Mouse (Mus musculus) lung, adult 2 months (tissue): Measurements from ENCODE around the gene Setdb1. TPM values are rescaled to one million over a fixed set of nuclear protein-coding genes. Genes with fewer than 3 reads are reported as not detected.
"Not testable (repeated sequence)": the region's sequence is repeated elsewhere in the genome, so short reads cannot be mapped to it uniquely, and the experiment has no call there.

Experiments used
- DNase-seq: peaks from one replicate; pipeline ENCODE4 v3.0.0; 2022
- H3K4me1 ChIP-seq: fragments of 200-500 bp; 2 replicates; pipeline ENCODE4 v1.6.1; 2011; ENCODE audit warnings: low read length; ENCODE audit not compliant: control insufficient read depth, insufficient read depth
- H3K4me3 ChIP-seq: fragments of 200-500 bp; replicated peaks from 2 replicates; pipeline ENCODE3; 2011; ENCODE audit warnings: low read depth, mild to moderate bottlenecking, control low read depth, low read length; ENCODE audit errors: extremely low read depth
- CTCF ChIP-seq: fragments of 200-500 bp; IDR thresholded peaks from 2 replicates; pipeline ENCODE4 v1.5.1; 2011; ENCODE audit warnings: mild to moderate bottlenecking, low read length, control low read depth; ENCODE audit not compliant: insufficient read depth
- POLR2A ChIP-seq: fragments of 200-500 bp; IDR thresholded peaks from 2 replicates; pipeline ENCODE4 v1.6.1; 2011; ENCODE audit warnings: low read depth, mild to moderate bottlenecking, control low read depth, low read length, borderline replicate concordance; ENCODE audit errors: extremely low read depth
- WGBS: fragments of 180-500 bp; shearing (Covaris S2); methylation state at CpG from one replicate; pipeline ENCODE4 v1.1.7; 2018; 5-methylcytosine and 5-hydroxymethylcytosine counted together
- polyA plus RNA-seq: library from polyadenylated mRNA; depleted of rRNA; stranded (reverse); fragments of >200 nt; gene quantifications from 2 replicates; pipeline ENCODE4 v1.2.3, GENCODE M21; 2012

The Setdb1 gene
- polyA plus RNA-seq, 1 experiment: 14.7 TPM

GRCm38 (mm10) chr3:95346454-95346853 lies 10.5 kb downstream of the Setdb1 start:
- H3K4me1 ChIP-seq: no peaks in the 10 kb centered on the region
- no peak overlapping the region for H3K4me3 ChIP-seq
- no peak for DNase-seq
- TF ChIP-seq CTCF (no peak), POLR2A (no peak)
- WGBS: 93% methylated on average over 7 of the region's 7 CpGs

DNA sequence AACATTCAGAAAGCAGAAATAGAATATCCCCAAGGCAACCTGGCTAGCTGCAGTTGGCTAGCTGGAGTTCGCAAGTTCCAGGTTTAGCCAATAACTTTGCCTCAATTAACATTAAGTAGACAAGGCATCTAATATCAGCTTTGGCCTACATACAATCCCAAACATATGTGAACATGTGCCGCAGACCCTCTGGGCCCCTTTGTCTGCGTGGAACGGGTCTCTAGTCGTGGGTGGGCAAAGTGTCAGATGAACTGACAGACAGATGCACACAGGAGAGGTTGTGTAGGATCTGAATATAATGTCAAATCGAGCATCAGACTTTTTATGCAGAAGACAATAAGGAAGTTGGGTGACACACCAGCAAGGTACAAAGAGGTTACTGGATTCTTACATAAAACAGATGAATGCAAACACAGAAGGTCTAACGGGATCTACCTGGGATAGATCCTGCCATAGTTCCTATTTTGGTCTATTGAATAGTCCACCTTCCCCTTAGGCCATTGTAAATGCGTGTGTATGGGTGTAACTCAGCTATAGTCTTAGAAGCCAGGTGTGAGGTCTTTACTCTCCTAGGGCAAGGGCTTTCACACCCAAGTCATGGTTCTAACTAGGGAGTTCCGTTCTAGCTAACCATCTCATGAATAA lies 13.5 kb downstream of the Setdb1 start:
- H3K4me1 ChIP-seq, H3K4me3 ChIP-seq, DNase-seq: not testable (repeated sequence)
- WGBS: 91% methylated on average over 9 of the region's 9 CpGs

DNA sequence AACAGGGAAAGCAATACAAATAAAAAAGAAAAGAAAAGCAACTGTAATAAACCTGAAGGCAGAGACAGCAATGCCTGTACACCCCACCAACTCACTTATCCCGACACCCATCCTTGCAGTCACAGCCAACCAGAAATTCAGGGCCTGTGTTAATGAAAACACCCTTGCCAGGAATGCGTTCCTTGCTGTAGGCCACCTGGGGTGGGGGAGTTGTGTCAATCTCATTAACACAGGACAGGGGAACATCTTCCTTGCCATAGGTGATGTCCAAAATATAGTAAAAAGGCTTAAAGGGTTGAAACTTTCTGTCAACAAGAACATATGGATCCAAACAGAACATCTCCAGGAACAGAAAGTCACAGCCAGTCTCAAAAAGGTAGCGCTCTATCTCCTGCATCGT lies 18.8 kb downstream of the Setdb1 start:
- WGBS: 94% methylated on average over 4 of the region's 4 CpGs
- Histone ChIP-seq H3K4me3 (no peak overlapping the region), H3K4me1 (no peaks in the 10 kb centered on the region)
- TF ChIP-seq CTCF (no peak), POLR2A (no peak)
- DNase-seq: no peak

DNA sequence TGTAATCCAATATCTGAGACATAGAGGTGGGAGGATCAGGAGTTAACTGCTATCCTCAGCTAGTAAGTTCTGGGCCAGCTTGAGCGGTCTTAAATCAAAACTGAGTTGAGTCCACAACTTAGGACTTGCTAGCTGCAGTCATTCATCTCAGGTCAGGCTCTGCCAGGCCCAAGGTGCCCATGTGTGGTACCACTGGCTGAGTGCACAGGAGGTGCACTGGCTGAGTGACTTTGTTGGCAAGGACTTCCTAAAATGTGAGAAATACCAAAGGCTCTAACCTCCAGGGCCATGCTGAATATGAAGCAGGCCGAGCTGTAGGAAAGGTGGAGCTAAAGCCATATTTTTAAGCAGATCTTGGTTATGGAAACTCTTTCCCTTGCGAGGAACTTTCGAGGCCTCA lies 19.7 kb downstream of the Setdb1 start:
- 93% methylated on average over 4 of the region's 4 CpGs for WGBS
- no peak for DNase-seq
- Histone ChIP-seq H3K4me3 (no peak overlapping the region), H3K4me1 (no peaks in the 10 kb centered on the region)
- TF ChIP-seq CTCF (no peak), POLR2A (no peak)

DNA sequence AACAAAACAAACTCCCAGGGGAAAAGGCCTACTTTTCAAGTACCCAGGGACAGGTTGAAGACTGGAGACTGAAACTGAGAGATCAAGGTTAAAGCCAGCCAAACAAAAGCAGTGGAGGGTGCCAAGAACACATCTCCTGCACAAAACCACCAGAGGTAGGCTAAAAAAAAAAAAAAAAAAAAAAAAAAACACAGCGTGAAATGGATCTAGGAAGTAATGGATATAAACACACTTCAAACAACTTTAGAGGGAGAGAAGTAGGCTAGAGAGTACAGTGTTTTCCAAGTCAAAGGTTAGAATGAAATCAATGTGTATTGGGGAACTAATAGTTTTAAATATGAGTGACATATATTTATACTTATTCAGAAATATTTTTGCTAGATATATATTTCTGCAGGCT lies 25.5 kb downstream of the Setdb1 start:
- WGBS: 25% methylated on average over 1 of the region's 1 CpGs
- TF ChIP-seq CTCF (no peak), POLR2A (no peak)
- DNase-seq: no peak
- H3K4me3 ChIP-seq: no peak overlapping the region
- H3K4me1 ChIP-seq: no peaks in the 10 kb centered on the region

DNA sequence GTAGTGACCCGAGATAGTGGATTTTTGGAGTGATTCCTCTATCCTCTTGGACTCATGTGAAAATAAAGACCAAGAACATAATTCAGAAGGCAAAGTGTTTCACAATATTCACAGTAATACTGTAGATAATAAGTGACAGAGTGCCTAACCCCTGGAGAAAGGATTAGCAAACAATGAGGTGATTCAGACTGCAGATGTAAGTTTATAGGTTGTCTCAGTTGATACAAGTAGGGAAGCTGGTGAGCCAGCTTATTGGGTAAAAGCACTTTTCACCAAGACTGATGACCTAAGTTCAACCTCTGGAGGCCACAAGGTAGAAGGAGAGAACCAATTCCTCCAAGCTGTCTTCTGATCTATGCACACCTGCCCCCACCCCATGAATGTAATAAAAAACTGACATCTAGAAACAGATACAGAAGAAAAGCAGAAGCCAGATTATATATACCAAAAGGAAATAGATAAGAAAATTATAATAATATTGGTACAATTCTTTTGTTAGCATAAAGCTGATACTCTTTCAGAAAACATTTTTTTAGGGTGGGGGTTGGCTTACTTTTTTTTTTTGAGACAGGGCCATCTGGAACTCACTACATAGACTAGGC lies 28.1 kb downstream of the Setdb1 start:
- H3K4me1 ChIP-seq: no peaks in the 10 kb centered on the region
- H3K4me3 ChIP-seq: no peak overlapping the region
- WGBS: 73% methylated on average over 1 of the region's 1 CpGs
- no peak for DNase-seq
- TF ChIP-seq POLR2A (no peak), CTCF (no peak)

- WGBS: 86% methylated on average over 6 of the region's 6 CpGs
- Histone ChIP-seq H3K4me1 (no peaks in the 10 kb centered on the region; the same call in 1 of the 2 replicates), H3K4me3 (no peak overlapping the region)
- DNase-seq: no peak
- TF ChIP-seq CTCF (no peak), POLR2A (no peak)
Measured at GRCm38 (mm10) chr3:95324454-95325144, 32.4 kb downstream of the Setdb1 start.

DNA sequence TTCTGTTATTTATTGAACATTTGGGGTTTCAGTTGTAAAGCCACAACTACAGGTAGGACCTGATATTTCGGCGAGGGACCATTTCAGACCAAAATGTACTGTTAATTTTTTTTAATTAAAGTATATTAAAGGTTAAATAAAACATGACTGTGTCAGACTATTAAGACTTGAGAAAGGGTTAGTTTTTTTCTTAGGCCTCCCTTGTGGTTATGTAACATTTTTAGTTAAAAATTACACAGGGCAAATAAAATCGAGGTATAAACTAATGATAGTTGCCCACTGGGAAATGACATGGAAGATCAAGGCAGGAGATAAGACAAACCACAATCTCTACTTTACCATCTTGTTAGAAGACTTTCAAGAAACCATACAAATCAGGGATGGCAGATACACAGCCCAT lies 33.6 kb downstream of the Setdb1 start:
- DNase-seq: no peak
- no peak overlapping the region for H3K4me3 ChIP-seq
- WGBS: 73% methylated on average over 3 of the region's 3 CpGs
- TF ChIP-seq POLR2A: no peak
- TF ChIP-seq CTCF: no peak
- peaks cover 9% of the 10 kb centered on the region for H3K4me1 ChIP-seq

- H3K4me3 ChIP-seq: no peak overlapping the region
- 59% methylated on average over 12 of the region's 12 CpGs for WGBS
- H3K4me1 ChIP-seq: peaks cover 19% of the 10 kb centered on the region
- no peak for DNase-seq
- no peak for TF ChIP-seq POLR2A
- no peak for TF ChIP-seq CTCF
Measured at GRCm38 (mm10) chr3:95319701-95320625, 37.0 kb downstream of the Setdb1 start.

GRCm38 (mm10) chr3:95319110-95319509 lies 37.9 kb downstream of the Setdb1 start:
- peaks cover 19% of the 10 kb centered on the region for H3K4me1 ChIP-seq
- DNase-seq: no peak
- H3K4me3 ChIP-seq: no peak overlapping the region
- 40% methylated on average over 2 of the region's 2 CpGs for WGBS
- TF ChIP-seq POLR2A (no peak), CTCF (no peak)
